Mouse (Mus musculus): ENCODE measurements around the gene Gm44805.

- TF ChIP-seq CTCF (IDR thresholded peaks at IDR 0.05; ENCODE audit: low read depth) (no peak), EP300 (IDR thresholded peaks at IDR 0.05; ENCODE audit: low read depth) (no peak)
Measured at GRCm38 (mm10) chr7:19678901-19679300, 2.3 kb downstream of the Gm44805 start.

All from heart, postnatal 0 days (tissue).